Mouse (Mus musculus) limb, embryonic 14.5 days (tissue): ENCODE measurements around the gene Fndc3b. TPM values are rescaled to one million over a fixed set of nuclear protein-coding genes. Genes with fewer than 3 reads are reported as not detected.

Experiments used
- ATAC-seq: fragments of 200-750 bp; cut with Nextera tagmentation; 2 replicates; pipeline ENCODE4 v1.8.0; 2017; ENCODE audit warnings: low read depth, moderate number of reproducible peaks, moderate TSS enrichment; ENCODE audit not compliant: low FRiP score
- DNase-seq: peaks from one replicate; pipeline ENCODE4 v3.0.0-alpha.2; 2015; ENCODE audit warnings: low spot score
- H3K27ac ChIP-seq: fragments of 300-500 bp; sonication (generic); replicated peaks from 2 replicates; pipeline ENCODE4 v1.5.1; 2014; ENCODE audit warnings: low read depth, mild to moderate bottlenecking, low read length, moderate library complexity, mixed read lengths
- H3K27me3 ChIP-seq: fragments of 300-500 bp; sonication (generic); 2 replicates; pipeline ENCODE4 v1.6.1; 2014; ENCODE audit warnings: low read length, mixed read lengths; ENCODE audit not compliant: control insufficient read depth, insufficient read depth
- H3K36me3 ChIP-seq: fragments of 300-500 bp; sonication (generic); 2 replicates; pipeline ENCODE4 v1.6.1; 2014; ENCODE audit warnings: mild to moderate bottlenecking, low read length, moderate library complexity, mixed read lengths; ENCODE audit not compliant: control insufficient read depth, insufficient read depth
- H3K4me1 ChIP-seq: fragments of 300-500 bp; sonication (generic); 2 replicates; pipeline ENCODE4 v1.6.1; 2014; ENCODE audit warnings: antibody characterized with exemption, low read length, mixed read lengths; ENCODE audit not compliant: control insufficient read depth, insufficient read depth
- H3K4me2 ChIP-seq: fragments of 300-500 bp; sonication (generic); replicated peaks from 2 replicates; pipeline ENCODE4 v1.6.1; 2014; ENCODE audit warnings: low read depth, mild to moderate bottlenecking, low read length, moderate library complexity; ENCODE audit not compliant: severe bottlenecking
- H3K4me3 ChIP-seq: fragments of 300-500 bp; sonication (generic); replicated peaks from 2 replicates; pipeline ENCODE4 v1.5.1; 2014; ENCODE audit warnings: low read length
- H3K9ac ChIP-seq: fragments of 300-500 bp; sonication (generic); 2 replicates; pipeline ENCODE4 v1.6.1; 2014; ENCODE audit warnings: mild to moderate bottlenecking, low read depth, low read length, moderate library complexity; ENCODE audit not compliant: severe bottlenecking
- H3K9me3 ChIP-seq: fragments of 300-500 bp; sonication (generic); 2 replicates; pipeline ENCODE4 v1.6.1; 2016; ENCODE audit warnings: low read length; ENCODE audit not compliant: control insufficient read depth
- POLR2A ChIP-seq: fragments of 200-500 bp; IDR thresholded peaks from 2 replicates; pipeline ENCODE4 v1.8.0; 2012; ENCODE audit warnings: inconsistent platforms, mild to moderate bottlenecking, moderate library complexity, borderline replicate concordance; ENCODE audit not compliant: insufficient read depth, insufficient read length; ENCODE audit errors: extremely low read depth
- WGBS: fragments of 180-500 bp; shearing (Covaris S2); extraction: QIAGEN DNeasy Blood & Tissue Kit; methylation state at CpG from one replicate; pipeline ENCODE4 v1.1.7; 2014; 5-methylcytosine and 5-hydroxymethylcytosine counted together
- polyA plus RNA-seq, 2 experiments: library from polyadenylated mRNA; depleted of rRNA in 1 of 2; stranded (reverse) in 1 of 2; unstranded in 1 of 2; fragments of >200 nt; fragmentation: Nextera tagmentation in 1 of 2; extraction: Ambion mirVana in 1 of 2; gene quantifications; 2 replicates each; pipeline versions ENCODE4 v1.2.1 to v1.2.3; 2012 to 2014

Gene Fndc3b
- polyA plus RNA-seq, 2 experiments, result 39.6 to 41.3 TPM

DNA sequence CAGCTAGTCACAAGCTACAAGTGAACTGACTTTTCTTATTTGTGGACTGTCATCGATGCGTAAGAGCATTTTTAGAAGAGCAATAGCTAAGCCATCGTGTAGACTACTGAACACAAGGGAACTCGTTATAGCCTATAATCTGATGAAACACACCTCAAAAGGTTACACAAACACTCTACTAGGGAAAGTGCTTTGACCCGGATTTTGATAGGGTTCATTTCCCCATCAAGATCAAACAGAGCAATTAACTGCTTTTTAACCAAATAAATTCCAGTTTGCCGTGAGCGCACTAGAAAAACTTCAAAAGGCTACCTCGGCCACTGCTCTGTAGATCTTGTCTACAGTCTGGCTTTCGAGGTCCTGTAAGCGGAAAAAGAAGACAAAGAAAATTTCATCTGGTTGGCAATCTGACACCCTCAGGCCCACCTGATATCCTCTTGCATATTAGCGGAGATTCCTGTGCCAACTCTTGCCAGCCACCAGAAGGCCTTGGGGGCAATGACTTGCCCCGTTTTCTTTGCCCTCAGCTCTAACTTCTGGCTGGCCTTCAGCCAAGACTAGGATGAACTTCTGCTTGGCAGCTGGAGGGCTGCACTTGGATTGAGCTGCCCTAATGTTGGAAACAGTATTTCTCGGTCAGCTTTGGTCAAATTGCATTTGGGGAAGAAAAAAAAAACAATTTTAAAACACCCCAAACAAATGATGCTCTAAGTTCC is 107.0 kb downstream of the Fndc3b start:
- H3K27ac ChIP-seq, result peak overlapping the region; percentile 16; the same call in 1 of the 2 replicates
- ATAC-seq (no peak), DNase-seq (peak; percentile 40)
- no peaks in the 10 kb centered on the region for H3K27me3 ChIP-seq
- H3K4me1 ChIP-seq, result peaks cover 58% of the 10 kb centered on the region
- H3K4me2 ChIP-seq, result no peak overlapping the region
- WGBS, result 32% methylated on average over 13 of the region's 13 CpGs
- no peak overlapping the region for H3K4me3 ChIP-seq
- TF ChIP-seq POLR2A, result no peak
- H3K9me3 ChIP-seq, result no peaks in the 10 kb centered on the region
- no peak overlapping the region for H3K9ac ChIP-seq
- no peaks in the 10 kb centered on the region for H3K36me3 ChIP-seq

GRCm38 (mm10) chr3:27600645-27601044 is 110.5 kb downstream of the Fndc3b start:
- no peak for TF ChIP-seq POLR2A
- no peaks in the 10 kb centered on the region for H3K36me3 ChIP-seq
- no peak overlapping the region for H3K9ac ChIP-seq
- peaks cover 31% of the 10 kb centered on the region for H3K4me1 ChIP-seq
- DNase-seq, result no peak
- no peaks in the 10 kb centered on the region for H3K9me3 ChIP-seq
- no peak overlapping the region; the same call in 1 of the 2 replicates for H3K27ac ChIP-seq
- no peak overlapping the region for H3K4me3 ChIP-seq
- WGBS, result 48% methylated on average over 7 of the region's 7 CpGs
- peak; percentile 58; the same call in 1 of the 2 replicates for ATAC-seq
- H3K4me2 ChIP-seq, result no peak overlapping the region
- H3K27me3 ChIP-seq, result no peaks in the 10 kb centered on the region

DNA sequence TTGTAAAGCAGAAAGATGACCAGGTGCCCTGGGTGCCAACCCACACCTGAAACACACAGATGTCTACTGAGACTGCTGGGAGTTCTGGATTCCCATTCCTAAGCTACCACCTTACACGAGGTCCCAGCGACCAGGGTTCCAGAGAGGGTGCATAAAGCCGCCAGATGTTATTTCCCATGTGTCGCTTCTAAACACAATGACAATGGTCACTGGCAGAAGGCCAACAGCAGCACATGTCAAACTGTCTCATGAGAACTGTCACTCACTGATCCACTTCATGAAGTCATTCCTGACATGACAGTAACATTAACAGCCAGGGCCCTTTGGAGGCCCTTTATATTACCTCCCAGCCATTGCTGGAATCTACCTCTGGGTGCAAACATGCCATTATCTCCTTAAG is 110.9 kb downstream of the Fndc3b start:
- Histone ChIP-seq H3K27ac (no peak overlapping the region; the same call in 1 of the 2 replicates), H3K4me3 (no peak overlapping the region), H3K4me2 (no peak overlapping the region), H3K4me1 (peaks cover 31% of the 10 kb centered on the region), H3K27me3 (no peaks in the 10 kb centered on the region), H3K9ac (no peak overlapping the region), H3K9me3 (no peaks in the 10 kb centered on the region), H3K36me3 (no peaks in the 10 kb centered on the region)
- no peak for TF ChIP-seq POLR2A
- ATAC-seq (0 out of 2 replicates have a peak, but pooled peaks have one; percentile 24), DNase-seq (no peak)
- 63% methylated on average over 4 of the region's 4 CpGs for WGBS

GRCm38 (mm10) chr3:27598437-27599382 is 112.4 kb downstream of the Fndc3b start:
- DNase-seq (no peak), ATAC-seq (no peak)
- no peak overlapping the region for H3K27ac ChIP-seq
- H3K4me2 ChIP-seq, result no peak overlapping the region
- H3K36me3 ChIP-seq, result no peaks in the 10 kb centered on the region
- 87% methylated on average over 11 of the region's 11 CpGs for WGBS
- H3K9ac ChIP-seq, result no peak overlapping the region
- H3K9me3 ChIP-seq, result no peaks in the 10 kb centered on the region
- H3K27me3 ChIP-seq, result no peaks in the 10 kb centered on the region
- H3K4me3 ChIP-seq, result no peak overlapping the region
- no peak for TF ChIP-seq POLR2A
- peaks cover 32% of the 10 kb centered on the region for H3K4me1 ChIP-seq

DNA sequence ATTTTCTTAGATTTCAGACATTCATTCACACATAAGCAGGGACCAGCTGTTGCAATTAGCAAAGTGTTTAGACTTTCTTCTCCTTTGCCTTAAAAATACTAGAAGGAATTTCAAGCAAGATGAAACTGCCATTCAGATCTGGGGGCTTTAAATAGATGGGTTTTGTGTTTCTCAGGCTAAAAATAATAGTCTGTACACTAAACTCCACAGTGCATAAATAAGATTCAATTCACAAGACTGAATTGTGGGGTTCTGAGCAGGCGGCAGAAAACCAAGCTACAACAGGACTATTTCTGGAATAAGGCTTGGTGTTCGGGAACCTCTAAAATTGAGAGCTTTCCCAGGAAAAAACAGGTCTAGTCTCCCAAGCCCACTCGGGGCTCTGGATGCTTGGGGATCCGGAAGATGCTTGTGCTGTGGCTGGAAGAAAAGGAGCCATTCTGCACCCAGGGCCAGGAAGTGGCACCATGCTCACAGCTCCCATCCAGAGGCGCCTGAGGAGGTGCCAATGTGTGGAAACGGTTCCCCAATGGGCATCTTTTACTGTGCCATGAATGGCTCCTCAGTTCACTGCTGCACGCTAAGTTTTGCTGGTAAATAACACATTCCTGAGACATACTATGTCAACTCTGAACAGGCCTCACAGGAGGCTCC is 117.5 kb downstream of the Fndc3b start:
- DNase-seq (no peak), ATAC-seq (no peak)
- no peak overlapping the region for H3K4me2 ChIP-seq
- peaks cover 13% of the 10 kb centered on the region; the same call in 1 of the 2 replicates for H3K4me1 ChIP-seq
- H3K9me3 ChIP-seq, result no peaks in the 10 kb centered on the region
- no peak overlapping the region for H3K4me3 ChIP-seq
- peaks cover 3% of the 10 kb centered on the region; the same call in 1 of the 2 replicates for H3K36me3 ChIP-seq
- H3K27ac ChIP-seq, result peak overlapping the region; percentile 77
- H3K27me3 ChIP-seq, result no peaks in the 10 kb centered on the region
- no peak overlapping the region for H3K9ac ChIP-seq
- no peak for TF ChIP-seq POLR2A
- WGBS, result 79% methylated on average over 7 of the region's 7 CpGs
